8 mouse cellular contexts compared by ENCODE assay signal in genomic region chr2:73278869-73279268, GRCm38 (mm10). TPM values are rescaled to one million over a fixed set of nuclear protein-coding genes. Genes with fewer than 3 reads are reported as not detected.
DNase-seq lines count a peak whose midpoint lies in the region; ATAC-seq and TF ChIP-seq lines count a peak whose summit lies in the region.

No protein-coding gene starts in this region.

- peak overlapping the region; percentile 27 for H3K9ac ChIP-seq in forebrain, embryonic 15.5 days (replicated peaks)
- H3K9ac ChIP-seq in limb, embryonic 14.5 days (ENCODE audit: low read depth, low read length, severe bottlenecking), result no peak overlapping the region

- H3K9me3 ChIP-seq in forebrain, embryonic 15.5 days, result no peaks in the 10 kb centered on the region
- no peaks in the 10 kb centered on the region for H3K9me3 ChIP-seq in limb, embryonic 14.5 days (ENCODE audit: control insufficient read depth, low read length)

- intact Hi-C loops in left cerebral cortex, postnatal 4 days (cut with DNase I), result loop anchor here (5.0 kb wide), 1 partner anchor 1042 kb away; no protein-coding TSS in a partner anchor

- peak; percentile 6 for ATAC-seq in CD4-positive, CD25-positive, alpha-beta regulatory T cell, adult 4 months
- ATAC-seq in forebrain, embryonic 15.5 days (replicated peaks), result peak; percentile 39
- ATAC-seq in limb, embryonic 14.5 days (ENCODE audit: low FRiP score, low read depth), result no peak

- peak overlapping the region; percentile 41 for H3K4me2 ChIP-seq in forebrain, embryonic 15.5 days (replicated peaks)
- peak overlapping the region; percentile 44 for H3K4me2 ChIP-seq in limb, embryonic 14.5 days (replicated peaks; ENCODE audit: low read depth, low read length, severe bottlenecking)

- peaks cover 29% of the 10 kb centered on the region; the same call in 1 of the 2 replicates for H3K27me3 ChIP-seq in forebrain, embryonic 15.5 days
- peaks cover 69% of the 10 kb centered on the region for H3K27me3 ChIP-seq in limb, embryonic 14.5 days (ENCODE audit: control insufficient read depth, insufficient read depth, low read length)

- peak overlapping the region; percentile 24 for H3K4me3 ChIP-seq in forebrain, embryonic 15.5 days
- H3K4me3 ChIP-seq in limb, embryonic 14.5 days (replicated peaks; ENCODE audit: low read length), result peak overlapping the region; percentile 23

- peak; percentile 34 to 54 for DNase-seq in B cell, adult 2 months
- DNase-seq in limb, embryonic 14.5 days (ENCODE audit: low spot score), result no peak
- DNase-seq in adrenal gland, adult 8-10 months, result no peak
- no peak for DNase-seq in left cerebral cortex, postnatal 4 days
- no peak for DNase-seq in adrenal gland, adult 2 months
- no peak for DNase-seq in urinary bladder, postnatal 4 days (ENCODE audit: low spot score in 2 of 2)

- no peak for TF ChIP-seq POLR2A in limb, embryonic 14.5 days (IDR thresholded peaks at IDR 0.05; ENCODE audit: borderline replicate concordance, extremely low read depth, insufficient read depth, insufficient read length)

- WGBS in forebrain, embryonic 15.5 days, result under 1% methylated on average over 17 of the region's 17 CpGs
- 3% methylated on average over 17 of the region's 17 CpGs for WGBS in limb, embryonic 14.5 days

- H3K4me1 ChIP-seq in forebrain, embryonic 15.5 days, result peaks cover 48% of the 10 kb centered on the region
- H3K4me1 ChIP-seq in limb, embryonic 14.5 days (ENCODE audit: control insufficient read depth, insufficient read depth, low read length), result peaks cover 25% of the 10 kb centered on the region

- H3K36me3 ChIP-seq in forebrain, embryonic 15.5 days, result no peaks in the 10 kb centered on the region
- no peaks in the 10 kb centered on the region for H3K36me3 ChIP-seq in limb, embryonic 14.5 days (ENCODE audit: control insufficient read depth, insufficient read depth, low read length)

- peak overlapping the region; percentile 84 for H3K27ac ChIP-seq in forebrain, embryonic 15.5 days (replicated peaks)
- H3K27ac ChIP-seq in limb, embryonic 14.5 days (replicated peaks; ENCODE audit: low read depth, low read length), result no peak overlapping the region

RNA-seq across cellular contexts. Expression of gene Sp9, which starts 7.1 kb away (rescaled TPM):
- polyA plus RNA-seq in CD4-positive, CD25-positive, alpha-beta regulatory T cell, adult 4 months (2017; shearing (Covaris generic)), result not detected
- 12.4 and 13.5 TPM in 2 replicates for polyA plus RNA-seq in forebrain, embryonic 15.5 days (2015; fragmentation: Nextera tagmentation; extraction: Ambion mirVana)
- polyA plus RNA-seq in limb, embryonic 14.5 days (2012; rRNA removed), result 2.4 and 2.5 TPM in 2 replicates
- polyA plus RNA-seq in limb, embryonic 14.5 days (2014; fragmentation: Nextera tagmentation; extraction: Ambion mirVana), result 1.7 and 2.5 TPM in 2 replicates
- not detected for total RNA-seq in adrenal gland, adult 8-10 months (2022)
- total RNA-seq in left cerebral cortex, postnatal 4 days (2021), result 1 to 10 TPM; 7.8 to 8.2 TPM
- not detected for total RNA-seq in adrenal gland, adult 2 months (2021)
- polyA plus RNA-seq in adrenal gland, adult 2 months (2012; rRNA removed), result not detected in 2 replicates

RNA-seq across cellular contexts. Expression of gene Scrn3, which starts 33.5 kb away (rescaled TPM):
- polyA plus RNA-seq in CD4-positive, CD25-positive, alpha-beta regulatory T cell, adult 4 months (2017; shearing (Covaris generic)), result 10 to 100 TPM; 11.4 to 11.5 TPM
- polyA plus RNA-seq in forebrain, embryonic 15.5 days (2015; fragmentation: Nextera tagmentation; extraction: Ambion mirVana), result 8.5 and 9.3 TPM in 2 replicates
- 12.0 and 13.6 TPM in 2 replicates for polyA plus RNA-seq in limb, embryonic 14.5 days (2012; rRNA removed)
- 12.0 and 12.2 TPM in 2 replicates for polyA plus RNA-seq in limb, embryonic 14.5 days (2014; fragmentation: Nextera tagmentation; extraction: Ambion mirVana)
- total RNA-seq in adrenal gland, adult 8-10 months (2022), result 10 to 100 TPM; 23.9 to 33.8 (median 30.1) TPM
- 1 to 10 TPM; 3.4 to 4.1 TPM for total RNA-seq in left cerebral cortex, postnatal 4 days (2021)
- total RNA-seq in adrenal gland, adult 2 months (2021), result 10 to 100 TPM; 19.1 to 28.1 TPM
- polyA plus RNA-seq in adrenal gland, adult 2 months (2012; rRNA removed), result 3.8 and 4.6 TPM in 2 replicates

RNA-seq across cellular contexts. Expression of gene Cir1, which starts 33.6 kb away (rescaled TPM):
- polyA plus RNA-seq in CD4-positive, CD25-positive, alpha-beta regulatory T cell, adult 4 months (2017; shearing (Covaris generic)), result 10 to 100 TPM; 18.1 to 29.4 TPM
- 28.5 and 30.5 TPM in 2 replicates for polyA plus RNA-seq in forebrain, embryonic 15.5 days (2015; fragmentation: Nextera tagmentation; extraction: Ambion mirVana)
- 14.4 and 22.1 TPM in 2 replicates for polyA plus RNA-seq in limb, embryonic 14.5 days (2012; rRNA removed)
- 25.2 and 27.8 TPM in 2 replicates for polyA plus RNA-seq in limb, embryonic 14.5 days (2014; fragmentation: Nextera tagmentation; extraction: Ambion mirVana)
- total RNA-seq in adrenal gland, adult 8-10 months (2022), result 10 to 100 TPM; 18.0 to 24.0 (median 20.5) TPM
- total RNA-seq in left cerebral cortex, postnatal 4 days (2021), result 10 to 100 TPM; 22.9 to 25.1 TPM
- total RNA-seq in adrenal gland, adult 2 months (2021), result 10 to 100 TPM; 14.0 to 21.7 TPM
- 0.36 and 0.40 TPM in 2 replicates for polyA plus RNA-seq in adrenal gland, adult 2 months (2012; rRNA removed)

Comparison
In these comparisons a context has a peak if more than half of its experiments do, and no peak if none do; other contexts are left out.
1. DNase-seq: peak in B cell, adult 2 months (2 of 2); none in limb, embryonic 14.5 days (single experiment), adrenal gland, adult 8-10 months (single experiment), left cerebral cortex, postnatal 4 days (single experiment), adrenal gland, adult 2 months (single experiment) and urinary bladder, postnatal 4 days (0 of 2).
2. RNA of gene Cir1, which starts 33.6 kb away (polyA plus RNA-seq): 18.1 to 29.4 TPM in CD4-positive, CD25-positive, alpha-beta regulatory T cell, adult 4 months, 28.5 to 30.5 TPM in forebrain, embryonic 15.5 days and 14.4 to 27.8 TPM in limb, embryonic 14.5 days; 0.36 to 0.40 TPM in adrenal gland, adult 2 months; every median in the first group is over 10 times any median in the second.